Mouse (Mus musculus) cerebellum, adult 9-11 months (tissue): Measurements from ENCODE around the gene Sec62.
"Not testable (repeated sequence)": the region's sequence is repeated elsewhere in the genome, so short reads cannot be mapped to it uniquely, and the experiment has no call there.

Experiments used
- DNase-seq: peaks from one replicate; pipeline ENCODE4 v3.0.0; 2022

Sec62 gene

GRCm38 (mm10) chr3:30833254-30833653 is 40.6 kb downstream of the Sec62 start:
- no peak for DNase-seq

- DNase-seq: no peak
Observed at GRCm38 (mm10) chr3:30845755-30846154, 53.1 kb downstream of the Sec62 start.

DNA sequence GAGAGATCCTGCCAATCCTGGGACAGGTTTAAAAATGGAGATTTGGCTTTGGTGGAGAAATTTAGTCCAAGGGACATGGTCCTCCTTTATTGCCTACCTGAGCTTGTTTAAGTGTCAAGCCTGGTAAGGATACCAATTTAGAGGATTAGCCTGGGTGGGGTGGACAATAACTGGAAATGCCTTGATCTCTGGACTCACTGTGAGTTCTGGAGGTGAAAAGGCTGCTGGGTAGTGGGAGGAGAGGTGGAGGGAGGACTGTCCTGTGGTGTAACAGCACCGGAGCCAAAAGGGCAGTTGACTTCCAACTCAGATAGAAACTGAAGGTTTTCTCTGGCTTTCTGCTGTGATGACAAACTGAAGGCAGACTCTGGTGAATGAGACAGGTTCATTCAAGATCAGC is 54.7 kb downstream of the Sec62 start:
- DNase-seq: no peak

- DNase-seq: no peak
Observed at GRCm38 (mm10) chr3:30851422-30851821, 58.7 kb downstream of the Sec62 start.

GRCm38 (mm10) chr3:30853596-30853995 is 60.9 kb downstream of the Sec62 start:
- no peak for DNase-seq

GRCm38 (mm10) chr3:30855604-30856458 is 63.2 kb downstream of the Sec62 start, which contains the start of gene Gpr160:
Gpr160 (plus strand) TSS chr3:30855950.
- peak; percentile 36 for DNase-seq

DNA sequence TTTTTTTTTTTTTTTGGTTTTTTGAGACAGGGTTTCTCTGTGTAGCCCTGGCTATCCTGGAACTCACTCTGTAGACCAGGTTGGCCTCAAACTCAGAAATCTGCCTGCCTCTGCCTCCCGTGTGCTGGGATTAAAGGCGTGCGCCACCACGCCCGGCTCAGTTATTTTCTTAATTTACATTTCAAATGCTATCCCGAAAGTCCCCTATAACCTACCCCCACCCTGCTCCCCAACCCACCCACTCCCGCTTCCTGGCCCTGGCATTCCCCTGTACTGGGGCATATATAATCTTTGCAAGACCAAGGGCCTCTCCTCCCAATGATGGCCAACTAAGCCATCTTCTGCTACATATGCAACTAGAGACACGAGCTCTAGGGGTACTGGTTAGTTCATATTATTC is 66.9 kb downstream of the Sec62 start:
- DNase-seq: not testable (repeated sequence)

DNA sequence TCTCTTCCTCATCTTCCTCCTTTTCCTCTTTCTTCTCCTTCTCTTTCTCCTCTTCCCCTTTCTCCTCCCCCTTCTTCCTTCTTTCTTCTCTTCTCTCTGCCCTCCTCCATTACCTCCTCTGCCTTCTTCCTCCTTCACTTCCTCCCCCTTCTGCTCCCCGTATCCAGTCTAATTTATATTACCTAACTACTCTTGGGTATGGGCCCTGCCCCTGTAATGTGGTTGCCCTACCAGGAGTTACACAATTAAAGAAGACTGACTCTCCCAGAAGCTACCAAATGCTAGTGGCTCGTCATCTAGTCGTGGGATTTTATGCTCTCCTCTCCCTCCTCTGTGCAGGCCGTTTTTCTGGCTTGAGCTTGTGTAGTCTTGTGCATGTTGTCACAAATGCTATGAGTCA is 68.0 kb downstream of the Sec62 start:
- no peak for DNase-seq

DNA sequence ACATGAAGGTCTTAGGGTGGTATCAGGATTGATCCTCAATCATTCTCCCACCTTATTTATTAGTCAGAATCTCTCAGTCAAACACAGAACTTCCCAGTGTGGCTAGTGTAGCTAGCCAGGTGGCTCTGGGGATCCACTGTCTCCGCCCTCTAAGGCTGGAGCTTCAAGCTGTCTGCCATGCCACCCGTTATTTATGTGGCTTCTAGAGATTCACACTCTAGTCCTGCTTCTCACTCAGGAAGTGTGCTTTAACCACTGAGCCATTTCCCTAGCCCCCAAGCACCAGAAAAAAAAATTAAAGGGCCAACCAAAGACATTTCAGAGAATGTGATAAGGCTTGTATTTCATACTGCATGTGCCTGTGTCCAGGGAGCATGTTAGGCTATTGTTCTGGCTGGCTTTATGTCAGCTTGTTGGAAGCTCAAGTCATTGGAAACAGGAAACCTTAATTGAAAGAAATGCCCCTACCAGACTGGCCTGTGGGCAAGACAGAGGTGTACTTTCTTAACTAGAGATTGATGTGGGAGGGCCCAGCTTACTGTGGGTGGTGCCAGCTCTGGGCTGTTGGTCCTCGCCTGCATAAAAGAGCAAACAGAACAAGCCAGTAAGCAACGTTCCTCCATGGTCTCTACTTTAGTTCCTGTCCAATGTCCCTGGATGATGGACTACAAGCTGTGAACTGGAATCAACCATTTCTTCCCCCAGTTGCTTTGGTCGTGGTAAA is 71.2 kb downstream of the Sec62 start:
- no peak for DNase-seq

- DNase-seq: no peak
Observed at GRCm38 (mm10) chr3:30864640-30865039, 72.0 kb downstream of the Sec62 start.

DNA sequence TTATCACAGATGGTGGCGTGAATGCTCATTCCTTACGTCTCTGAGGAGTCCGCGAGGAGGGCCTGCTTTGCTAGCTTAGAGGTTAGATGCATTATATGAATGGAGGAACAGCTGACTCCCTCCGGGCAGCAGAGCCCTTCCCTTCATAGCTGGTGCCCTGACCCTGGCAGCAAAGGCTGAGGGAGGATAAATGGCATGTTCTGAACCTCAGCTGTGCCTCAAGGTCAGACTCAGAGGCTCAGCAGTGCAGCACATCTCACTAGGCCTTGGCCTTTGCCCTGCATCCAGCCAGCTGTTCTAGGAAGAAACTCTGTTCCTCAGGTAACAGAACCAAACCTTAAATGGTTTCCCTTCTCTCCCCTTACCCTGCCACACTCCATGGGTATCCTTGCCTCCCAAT is 75.5 kb downstream of the Sec62 start:
- no peak for DNase-seq

DNA sequence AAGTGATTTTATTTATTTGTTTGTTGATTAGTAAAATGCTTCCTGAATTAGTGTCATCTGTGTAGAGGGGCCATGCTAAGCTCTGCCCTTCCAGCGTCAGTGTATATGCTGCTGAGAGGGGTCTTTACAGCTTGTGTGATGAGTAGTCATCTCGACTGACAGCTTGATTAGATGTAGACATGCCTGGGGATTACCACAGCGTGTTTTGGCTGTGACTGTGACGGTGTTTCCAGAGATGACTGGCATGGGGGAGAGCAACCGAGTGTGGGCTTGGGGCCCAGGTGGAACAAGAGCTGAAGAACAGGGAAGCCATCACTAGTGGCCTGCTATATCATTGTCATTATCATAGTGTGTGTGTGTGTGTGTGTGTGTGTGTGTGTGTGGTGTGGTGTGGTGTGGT is 76.0 kb downstream of the Sec62 start:
- no peak for DNase-seq

- DNase-seq: no peak
Observed at GRCm38 (mm10) chr3:30869995-30870394, 77.3 kb downstream of the Sec62 start.
